Mouse (Mus musculus) colon, adult 2 months (tissue): ENCODE data around the gene Cd81. TPM values are rescaled to one million over a fixed set of nuclear protein-coding genes. Genes with fewer than 3 reads are reported as not detected.

Experiments used
- polyA plus RNA-seq: library from polyadenylated mRNA; depleted of rRNA; stranded (reverse); fragments of >200 nt; gene quantifications from 2 replicates; pipeline ENCODE4 v1.2.3, GENCODE M21; 2012; rRNA removed

Cd81 gene
- polyA plus RNA-seq: 399 and 460 TPM in 2 replicates

GRCm38 (mm10) chr7:143052626-143053007, at the start of gene Cd81:
Gene Cd81, plus strand, starts transcription at chr7:143052739.

GRCm38 (mm10) chr7:143004727-143005343, 47.7 kb upstream of the Cd81 start, which contains the start of gene Tspan32:
Gene Tspan32, plus strand, starts transcription at chr7:143005046.

GRCm38 (mm10) chr7:143068882-143069591, 16.5 kb downstream of the Cd81 start, which contains the start of gene Tssc4:
Gene Tssc4, plus strand, starts transcription at chr7:143069249.

GRCm38 (mm10) chr7:143094592-143095553, 42.3 kb downstream of the Cd81 start, which contains the start of gene Trpm5:
Gene Trpm5, minus strand, starts transcription at chr7:143094642.

GRCm38 (mm10) chr7:143106062-143106461, 53.5 kb downstream of the Cd81 start, which contains the start of gene Kcnq1:
Gene Kcnq1, plus strand, starts transcription at chr7:143106362.

Other genes with a start within 250 kb of the Cd81 start
- 0.16 and 0.27 TPM in 2 replicates for gene Th, start 121.6 kb upstream of the Cd81 start, polyA plus RNA-seq
- gene Ascl2, start 83.5 kb upstream of the Cd81 start, polyA plus RNA-seq: 22.3 and 26.7 TPM in 2 replicates
- 2.8 and 3.1 TPM in 2 replicates for gene Tspan32, start 47.7 kb upstream of the Cd81 start, polyA plus RNA-seq
- gene Tssc4, start 16.5 kb downstream of the Cd81 start, polyA plus RNA-seq: 84.1 and 110 TPM in 2 replicates
- gene Trpm5, start 41.9 kb downstream of the Cd81 start, polyA plus RNA-seq: 7.5 and 9.1 TPM in 2 replicates
- gene Kcnq1, start 53.6 kb downstream of the Cd81 start, polyA plus RNA-seq: 53.2 and 54.8 TPM in 2 replicates